Mouse (Mus musculus) heart, embryonic 10.5 days (tissue): ENCODE results near the gene D630045J12Rik. TPM values are rescaled to one million over a fixed set of nuclear protein-coding genes. Genes with fewer than 3 reads are reported as not detected.

Source experiments
- DNase-seq: peaks from one replicate; pipeline ENCODE4 v3.0.0-alpha.2; 2017; ENCODE audit warnings: low spot score
- H3K27ac ChIP-seq: fragments of 300-500 bp; sonication (generic); 2 replicates; pipeline ENCODE4 v1.5.1; 2016; ENCODE audit warnings: mild to moderate bottlenecking
- H3K27me3 ChIP-seq: fragments of 300-500 bp; sonication (generic); 2 replicates; pipeline ENCODE4 v1.6.1; 2016; ENCODE audit warnings: mild to moderate bottlenecking; ENCODE audit not compliant: poor library complexity, insufficient read depth, severe bottlenecking
- H3K36me3 ChIP-seq: fragments of 300-500 bp; sonication (generic); 2 replicates; pipeline ENCODE4 v1.6.1; 2016; ENCODE audit warnings: mild to moderate bottlenecking, moderate library complexity
- H3K4me1 ChIP-seq: fragments of 300-500 bp; sonication (generic); 2 replicates; pipeline ENCODE4 v1.6.1; 2016; ENCODE audit warnings: mild to moderate bottlenecking
- H3K4me3 ChIP-seq: fragments of 300-500 bp; sonication (generic); 2 replicates; pipeline ENCODE4 v1.5.1; 2016; ENCODE audit warnings: mild to moderate bottlenecking, moderate library complexity
- H3K9me3 ChIP-seq: fragments of 300-500 bp; sonication (generic); 2 replicates; pipeline ENCODE4 v1.6.1; 2016; ENCODE audit warnings: mild to moderate bottlenecking, moderate library complexity
- WGBS: fragments of 180-500 bp; shearing (Covaris S2); methylation state at CpG from one replicate; pipeline ENCODE4 v1.1.7; 2016; 5-methylcytosine and 5-hydroxymethylcytosine counted together
- polyA plus RNA-seq: library from polyadenylated mRNA; unstranded; fragments of >200 nt; fragmentation: Nextera tagmentation; extraction: Ambion mirVana; gene quantifications from 2 replicates; pipeline ENCODE4 v1.2.1, GENCODE M21; 2016

Gene D630045J12Rik
- polyA plus RNA-seq, 1 experiment from 2014 or later = 5.0 TPM

- Histone ChIP-seq H3K27ac (no peak overlapping the region), H3K9me3 (no peaks in the 10 kb centered on the region), H3K4me1 (peaks cover 13% of the 10 kb centered on the region), H3K4me3 (no peak overlapping the region), H3K27me3 (no peaks in the 10 kb centered on the region), H3K36me3 (no peaks in the 10 kb centered on the region)
- DNase-seq = no peak
- whole genome bisulfite sequencing = 82% methylated on average over 7 of the region's 7 CpGs
Observed at GRCm38 (mm10) chr6:38235991-38236658, 17.7 kb downstream of the D630045J12Rik start.

- Histone ChIP-seq H3K36me3 (peaks cover 5% of the 10 kb centered on the region), H3K27ac (no peak overlapping the region), H3K4me3 (no peak overlapping the region), H3K4me1 (peaks cover 13% of the 10 kb centered on the region), H3K27me3 (no peaks in the 10 kb centered on the region), H3K9me3 (no peaks in the 10 kb centered on the region)
- 90% methylated on average over 3 of the region's 3 CpGs for WGBS
- no peak for DNase-seq
Observed at GRCm38 (mm10) chr6:38233803-38234202, 20.0 kb downstream of the D630045J12Rik start.

GRCm38 (mm10) chr6:38232917-38233316 is 20.9 kb downstream of the D630045J12Rik start:
- no peak for DNase-seq
- Histone ChIP-seq H3K27ac (no peak overlapping the region), H3K4me1 (peaks cover 13% of the 10 kb centered on the region), H3K4me3 (no peak overlapping the region), H3K27me3 (no peaks in the 10 kb centered on the region), H3K9me3 (no peaks in the 10 kb centered on the region), H3K36me3 (peaks cover 5% of the 10 kb centered on the region)
- 76% methylated on average over 3 of the region's 3 CpGs for WGBS

DNA sequence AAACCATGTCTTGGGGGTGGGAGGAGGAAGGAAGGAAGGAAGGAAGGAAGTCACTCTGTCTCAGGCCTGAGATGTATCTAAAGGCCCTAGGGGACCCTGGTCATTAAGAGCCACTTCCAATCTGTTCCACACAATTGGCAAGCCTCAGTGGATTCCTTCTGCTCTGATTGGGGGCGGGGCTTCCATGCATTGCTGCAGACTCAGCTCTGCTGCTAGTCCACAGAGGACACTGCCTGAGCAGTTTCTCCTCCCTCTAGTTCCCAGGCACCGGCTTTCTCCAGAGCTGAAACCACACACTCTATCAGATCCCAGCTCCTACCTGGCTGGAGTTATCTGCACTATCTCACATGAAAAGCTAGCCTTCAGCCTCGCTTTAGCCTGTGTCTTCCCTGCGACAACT is 21.8 kb downstream of the D630045J12Rik start:
- Histone ChIP-seq H3K27me3 (no peaks in the 10 kb centered on the region), H3K4me1 (peaks cover 13% of the 10 kb centered on the region), H3K27ac (no peak overlapping the region), H3K9me3 (no peaks in the 10 kb centered on the region), H3K4me3 (no peak overlapping the region), H3K36me3 (peaks cover 5% of the 10 kb centered on the region)
- DNase-seq = no peak
- 68% methylated on average over 4 of the region's 4 CpGs for WGBS

DNA sequence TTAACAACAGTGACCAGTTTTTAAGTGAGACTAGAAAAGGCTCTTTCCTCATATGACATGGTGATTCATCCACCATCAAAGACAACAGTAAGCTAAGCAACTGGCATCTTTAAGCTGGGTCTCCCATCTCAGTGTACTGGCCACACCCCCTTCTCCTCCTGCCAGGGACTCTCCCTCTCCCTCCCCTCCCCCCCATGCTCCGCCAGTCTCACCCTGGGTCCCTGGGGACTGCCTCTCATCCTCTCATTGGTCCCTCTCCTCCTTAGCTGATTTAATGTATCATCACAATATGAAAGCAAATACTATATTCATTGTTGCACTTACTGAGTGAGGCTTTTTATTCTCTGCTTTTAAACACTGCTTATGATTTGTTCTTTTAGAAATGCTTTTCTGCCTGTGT is 29.7 kb downstream of the D630045J12Rik start:
- 57% methylated on average over 1 of the region's 1 CpGs for WGBS
- peaks cover 2% of the 10 kb centered on the region; the same call in 1 of the 2 replicates for H3K36me3 ChIP-seq
- no peak overlapping the region for H3K4me3 ChIP-seq
- H3K27me3 ChIP-seq = no peaks in the 10 kb centered on the region
- peaks cover 11% of the 10 kb centered on the region for H3K4me1 ChIP-seq
- no peaks in the 10 kb centered on the region for H3K9me3 ChIP-seq
- H3K27ac ChIP-seq = no peak overlapping the region
- no peak for DNase-seq

DNA sequence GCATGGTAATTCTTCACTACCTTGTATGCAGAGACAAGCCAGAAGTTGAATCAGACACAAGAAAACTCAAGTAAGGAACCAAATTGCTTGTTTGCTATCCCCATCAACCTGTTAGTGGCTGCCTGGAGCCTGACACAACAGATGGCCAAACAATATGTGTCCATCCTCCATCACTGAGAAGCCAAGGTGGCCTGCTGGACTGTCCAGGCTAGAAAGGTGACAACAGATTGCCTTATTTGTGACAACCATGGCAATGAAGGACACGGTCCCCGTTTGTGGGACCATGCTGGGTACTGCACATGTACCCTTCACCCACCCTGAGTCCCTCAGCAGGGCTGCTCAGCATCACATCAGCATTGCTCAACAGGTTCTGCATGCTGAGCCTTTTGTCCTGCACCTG is 34.5 kb downstream of the D630045J12Rik start:
- WGBS = 84% methylated on average over 2 of the region's 2 CpGs
- H3K4me1 ChIP-seq = 0 out of 2 replicates have a peak, but pooled peaks cover 3% of the 10 kb centered on the region
- no peak for DNase-seq
- H3K27ac ChIP-seq = no peak overlapping the region
- no peaks in the 10 kb centered on the region for H3K27me3 ChIP-seq
- H3K4me3 ChIP-seq = no peak overlapping the region
- no peaks in the 10 kb centered on the region for H3K9me3 ChIP-seq
- no peaks in the 10 kb centered on the region for H3K36me3 ChIP-seq

DNA sequence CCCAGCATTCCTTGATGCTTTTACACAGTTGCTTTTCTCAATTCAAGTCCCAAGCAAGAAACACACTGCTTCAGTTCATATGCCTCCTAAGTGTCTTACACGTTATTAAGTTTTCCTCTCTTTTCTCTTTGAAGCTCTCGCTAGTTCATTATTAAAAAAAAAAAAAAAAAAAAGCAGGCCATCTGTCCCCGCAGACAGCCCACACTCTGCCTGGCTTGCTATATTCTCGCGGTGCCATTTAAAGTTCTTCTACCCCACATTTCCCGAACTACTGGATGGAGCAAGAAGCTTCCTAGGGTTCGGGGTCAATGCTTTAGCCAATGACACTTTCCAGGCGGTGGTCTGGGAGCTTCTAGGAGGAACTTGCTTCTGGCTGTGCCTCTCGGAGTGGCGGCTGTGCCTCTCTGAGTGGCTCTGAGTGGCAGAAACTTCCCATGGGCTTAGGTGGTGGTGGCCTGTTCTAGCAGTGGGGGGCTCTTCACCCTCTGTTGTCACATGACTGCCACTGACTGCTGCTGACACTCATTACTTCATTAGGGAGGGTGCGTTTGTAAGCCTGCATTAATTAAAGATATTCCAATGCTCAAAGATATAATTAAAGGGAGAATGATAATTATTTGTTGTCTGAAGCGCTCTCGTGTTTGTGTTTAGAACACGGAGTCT is 38.2 kb downstream of the D630045J12Rik start:
- no peak for DNase-seq
- H3K9me3 ChIP-seq = peaks cover 6% of the 10 kb centered on the region; the same call in 1 of the 2 replicates
- no peak overlapping the region for H3K27ac ChIP-seq
- H3K27me3 ChIP-seq = no peaks in the 10 kb centered on the region
- H3K4me3 ChIP-seq = no peak overlapping the region
- no peaks in the 10 kb centered on the region for H3K4me1 ChIP-seq
- WGBS = 76% methylated on average over 14 of the region's 14 CpGs
- no peaks in the 10 kb centered on the region for H3K36me3 ChIP-seq

DNA sequence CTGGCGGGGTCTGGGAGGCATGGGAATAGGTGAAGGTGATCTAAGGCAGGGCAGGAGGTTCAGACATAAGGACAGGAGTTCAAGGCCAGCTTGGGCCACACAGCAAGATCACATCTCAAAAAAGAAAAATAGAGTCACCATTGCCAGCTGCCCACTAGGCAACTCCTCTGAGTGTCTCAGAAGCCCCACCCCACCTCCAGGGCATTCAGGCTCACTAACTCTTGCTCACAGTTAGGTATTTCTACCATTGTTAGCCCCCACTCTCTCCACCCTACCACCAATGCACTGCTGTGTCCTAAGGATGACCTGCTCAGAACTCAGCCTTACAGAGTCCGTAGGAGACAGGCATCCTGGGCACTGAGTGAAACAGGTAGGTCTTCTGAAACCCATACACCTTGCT is 46.2 kb downstream of the D630045J12Rik start:
- 0 out of 2 replicates have a peak, but pooled peaks cover 2% of the 10 kb centered on the region for H3K36me3 ChIP-seq
- H3K27me3 ChIP-seq = no peaks in the 10 kb centered on the region
- DNase-seq = no peak
- 79% methylated on average over 2 of the region's 2 CpGs for WGBS
- H3K4me3 ChIP-seq = no peak overlapping the region
- no peak overlapping the region for H3K27ac ChIP-seq
- H3K9me3 ChIP-seq = peaks cover 8% of the 10 kb centered on the region; the same call in 1 of the 2 replicates
- peaks cover 35% of the 10 kb centered on the region for H3K4me1 ChIP-seq

DNA sequence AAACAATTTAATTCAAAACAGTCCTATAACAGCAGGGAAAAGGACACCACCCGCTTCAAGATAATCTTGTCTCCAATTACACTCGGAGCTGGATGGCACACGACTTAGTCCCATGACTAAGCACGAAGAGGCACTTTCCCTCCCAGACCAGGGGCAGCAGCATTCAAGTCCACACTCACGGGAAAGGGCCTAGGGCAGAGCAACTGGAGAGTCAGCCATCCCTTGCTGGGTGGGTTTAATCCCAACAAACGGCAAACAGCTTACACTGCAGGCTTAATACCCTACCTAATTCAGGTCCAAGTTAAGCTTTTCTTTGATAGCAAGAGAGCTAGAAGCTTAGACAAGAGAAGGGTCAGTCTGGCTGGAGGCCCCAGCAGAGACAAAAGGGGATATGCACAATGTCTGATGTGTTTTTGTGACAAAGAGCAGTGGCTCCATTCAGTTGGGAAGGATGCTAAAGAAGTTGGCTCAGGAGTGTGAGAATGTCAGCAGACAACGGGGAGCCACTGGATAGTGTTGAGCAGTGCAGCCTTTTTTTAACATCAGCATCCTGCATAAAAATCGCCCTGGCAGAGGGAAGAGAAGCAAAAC is 46.8 kb downstream of the D630045J12Rik start:
- 8% methylated on average over 8 of the region's 8 CpGs for WGBS
- H3K4me3 ChIP-seq = no peak overlapping the region
- no peak for DNase-seq
- H3K27ac ChIP-seq = 0 out of 2 replicates have a peak overlapping the region, but pooled peaks have one; percentile 36
- peaks cover 35% of the 10 kb centered on the region for H3K4me1 ChIP-seq
- H3K27me3 ChIP-seq = no peaks in the 10 kb centered on the region
- 0 out of 2 replicates have a peak, but pooled peaks cover 2% of the 10 kb centered on the region for H3K36me3 ChIP-seq
- H3K9me3 ChIP-seq = peaks cover 4% of the 10 kb centered on the region; the same call in 1 of the 2 replicates

- Histone ChIP-seq H3K9me3 (peaks cover 4% of the 10 kb centered on the region; the same call in 1 of the 2 replicates), H3K4me3 (no peak overlapping the region), H3K27me3 (no peaks in the 10 kb centered on the region), H3K27ac (0 out of 2 replicates have a peak overlapping the region, but pooled peaks have one; percentile 22), H3K36me3 (0 out of 2 replicates have a peak, but pooled peaks cover 2% of the 10 kb centered on the region), H3K4me1 (peaks cover 35% of the 10 kb centered on the region)
- WGBS = 85% methylated on average over 6 of the region's 6 CpGs
- DNase-seq = no peak
Observed at GRCm38 (mm10) chr6:38205375-38205774, 48.4 kb downstream of the D630045J12Rik start.

- Histone ChIP-seq H3K9me3 (peaks cover 2% of the 10 kb centered on the region; the same call in 1 of the 2 replicates), H3K27me3 (no peaks in the 10 kb centered on the region), H3K36me3 (no peaks in the 10 kb centered on the region), H3K27ac (no peak overlapping the region), H3K4me1 (peaks cover 43% of the 10 kb centered on the region), H3K4me3 (no peak overlapping the region)
- WGBS = 59% methylated on average over 4 of the region's 4 CpGs
- DNase-seq = no peak
Observed at GRCm38 (mm10) chr6:38203820-38204219, 50.0 kb downstream of the D630045J12Rik start.

- peaks cover 42% of the 10 kb centered on the region for H3K4me1 ChIP-seq
- H3K27ac ChIP-seq = no peak overlapping the region
- no peaks in the 10 kb centered on the region for H3K36me3 ChIP-seq
- H3K4me3 ChIP-seq = no peak overlapping the region
- 75% methylated on average over 12 of the region's 12 CpGs for WGBS
- no peaks in the 10 kb centered on the region for H3K9me3 ChIP-seq
- H3K27me3 ChIP-seq = no peaks in the 10 kb centered on the region
- DNase-seq = no peak
Observed at GRCm38 (mm10) chr6:38202816-38203215, 51.0 kb downstream of the D630045J12Rik start.

GRCm38 (mm10) chr6:38201495-38201894 is 52.3 kb downstream of the D630045J12Rik start:
- Histone ChIP-seq H3K4me1 (peaks cover 35% of the 10 kb centered on the region), H3K9me3 (no peaks in the 10 kb centered on the region), H3K36me3 (no peaks in the 10 kb centered on the region), H3K27me3 (no peaks in the 10 kb centered on the region), H3K4me3 (no peak overlapping the region), H3K27ac (no peak overlapping the region)
- no peak for DNase-seq
- WGBS = 78% methylated on average over 5 of the region's 5 CpGs
